ENCODE assay signal across 8 mouse cellular contexts in genomic region chr10:122895121-122895770, GRCm38 (mm10).
DNase-seq lines count a peak whose midpoint lies in the region; ATAC-seq lines count a peak whose summit lies in the region.

No protein-coding gene starts in this region.

- peak; percentile 77 for DNase-seq in adrenal gland, adult 8-10 months
- DNase-seq in embryonic facial prominence, embryonic 10.5 days (ENCODE audit: low spot score), result peak; percentile 52
- DNase-seq in limb, embryonic 10.5 days (ENCODE audit: low spot score), result no peak
- DNase-seq in midbrain, embryonic 14.5 days, result peak; percentile 58
- DNase-seq in frontal cortex, postnatal 14 days (ENCODE audit: low spot score in 2 of 2), result no peak

- H3K27me3 ChIP-seq in intestine, embryonic 15.5 days (replicated peaks), result no peaks in the 10 kb centered on the region
- no peaks in the 10 kb centered on the region for H3K27me3 ChIP-seq in intestine, embryonic 16.5 days (replicated peaks; ENCODE audit: control insufficient read depth, insufficient read depth, low read length)
- no peaks in the 10 kb centered on the region for H3K27me3 ChIP-seq in embryonic facial prominence, embryonic 10.5 days (replicated peaks; ENCODE audit: low read depth, poor library complexity, severe bottlenecking)
- H3K27me3 ChIP-seq in heart, embryonic 16.5 days (ENCODE audit: control insufficient read depth, insufficient read depth, low read length), result no peaks in the 10 kb centered on the region
- no peaks in the 10 kb centered on the region for H3K27me3 ChIP-seq in limb, embryonic 10.5 days (ENCODE audit: low read depth, poor library complexity, severe bottlenecking)
- no peaks in the 10 kb centered on the region for H3K27me3 ChIP-seq in midbrain, embryonic 14.5 days (ENCODE audit: control insufficient read depth, insufficient read depth, low read length)

- H3K4me1 ChIP-seq in intestine, embryonic 15.5 days (replicated peaks), result peaks cover 5% of the 10 kb centered on the region; the same call in 1 of the 2 replicates
- H3K4me1 ChIP-seq in intestine, embryonic 16.5 days (ENCODE audit: control insufficient read depth, insufficient read depth, low read length), result peaks cover 7% of the 10 kb centered on the region; the same call in 1 of the 2 replicates
- H3K4me1 ChIP-seq in embryonic facial prominence, embryonic 10.5 days, result peaks cover 31% of the 10 kb centered on the region
- H3K4me1 ChIP-seq in heart, embryonic 16.5 days (ENCODE audit: control insufficient read depth, insufficient read depth, low read length), result peaks cover 26% of the 10 kb centered on the region
- H3K4me1 ChIP-seq in limb, embryonic 10.5 days, result peaks cover 32% of the 10 kb centered on the region
- peaks cover 4% of the 10 kb centered on the region for H3K4me1 ChIP-seq in midbrain, embryonic 14.5 days (ENCODE audit: control insufficient read depth, insufficient read depth, low read length)

- H3K27ac ChIP-seq in intestine, embryonic 15.5 days, result no peak overlapping the region
- no peak overlapping the region for H3K27ac ChIP-seq in intestine, embryonic 16.5 days (ENCODE audit: low read length)
- H3K27ac ChIP-seq in embryonic facial prominence, embryonic 10.5 days (replicated peaks), result peak overlapping the region; percentile 63
- peak overlapping the region; percentile 88 for H3K27ac ChIP-seq in heart, embryonic 16.5 days (ENCODE audit: low read length)
- H3K27ac ChIP-seq in limb, embryonic 10.5 days, result peak overlapping the region; percentile 38
- H3K27ac ChIP-seq in midbrain, embryonic 14.5 days (replicated peaks; ENCODE audit: low read depth, low read length), result peak overlapping the region; percentile 33; the same call in 1 of the 2 replicates

- no peak overlapping the region for H3K4me3 ChIP-seq in intestine, embryonic 15.5 days (replicated peaks)
- no peak overlapping the region for H3K4me3 ChIP-seq in intestine, embryonic 16.5 days (ENCODE audit: low read length)
- no peak overlapping the region for H3K4me3 ChIP-seq in embryonic facial prominence, embryonic 10.5 days
- H3K4me3 ChIP-seq in heart, embryonic 16.5 days (ENCODE audit: low read length), result no peak overlapping the region
- H3K4me3 ChIP-seq in limb, embryonic 10.5 days, result no peak overlapping the region
- H3K4me3 ChIP-seq in midbrain, embryonic 14.5 days (replicated peaks; ENCODE audit: low read depth, low read length), result no peak overlapping the region

- no peaks in the 10 kb centered on the region for H3K36me3 ChIP-seq in intestine, embryonic 15.5 days
- no peaks in the 10 kb centered on the region for H3K36me3 ChIP-seq in intestine, embryonic 16.5 days (ENCODE audit: control insufficient read depth, insufficient read depth, low read length)
- H3K36me3 ChIP-seq in embryonic facial prominence, embryonic 10.5 days (replicated peaks), result no peaks in the 10 kb centered on the region
- H3K36me3 ChIP-seq in heart, embryonic 16.5 days (ENCODE audit: control insufficient read depth, insufficient read depth), result no peaks in the 10 kb centered on the region
- no peaks in the 10 kb centered on the region for H3K36me3 ChIP-seq in limb, embryonic 10.5 days
- no peaks in the 10 kb centered on the region for H3K36me3 ChIP-seq in midbrain, embryonic 14.5 days (ENCODE audit: control insufficient read depth, insufficient read depth, low read length)

- no peak overlapping the region for H3K9ac ChIP-seq in intestine, embryonic 15.5 days
- no peak overlapping the region for H3K9ac ChIP-seq in intestine, embryonic 16.5 days (ENCODE audit: low read depth, low read length)
- H3K9ac ChIP-seq in heart, embryonic 16.5 days (ENCODE audit: low read length), result peak overlapping the region; percentile 3; the same call in 1 of the 2 replicates
- no peak overlapping the region for H3K9ac ChIP-seq in midbrain, embryonic 14.5 days (replicated peaks; ENCODE audit: low read length)

- H3K4me2 ChIP-seq in intestine, embryonic 15.5 days (replicated peaks), result no peak overlapping the region
- no peak overlapping the region for H3K4me2 ChIP-seq in intestine, embryonic 16.5 days (ENCODE audit: low read depth, low read length)
- peak overlapping the region; percentile 17; the same call in 1 of the 2 replicates for H3K4me2 ChIP-seq in heart, embryonic 16.5 days (ENCODE audit: low read depth, low read length)
- H3K4me2 ChIP-seq in midbrain, embryonic 14.5 days (ENCODE audit: low read length), result no peak overlapping the region

- no peaks in the 10 kb centered on the region for H3K9me3 ChIP-seq in intestine, embryonic 15.5 days
- no peaks in the 10 kb centered on the region for H3K9me3 ChIP-seq in intestine, embryonic 16.5 days (ENCODE audit: control insufficient read depth, low read length)
- H3K9me3 ChIP-seq in embryonic facial prominence, embryonic 10.5 days, result no peaks in the 10 kb centered on the region
- no peaks in the 10 kb centered on the region for H3K9me3 ChIP-seq in heart, embryonic 16.5 days (replicated peaks; ENCODE audit: control insufficient read depth, low read length)
- no peaks in the 10 kb centered on the region for H3K9me3 ChIP-seq in limb, embryonic 10.5 days (replicated peaks)
- no peaks in the 10 kb centered on the region for H3K9me3 ChIP-seq in midbrain, embryonic 14.5 days (ENCODE audit: control insufficient read depth, low read length)

- 86% methylated on average over 12 of the region's 12 CpGs for WGBS in intestine, embryonic 15.5 days
- WGBS in intestine, embryonic 16.5 days, result 77% methylated on average over 12 of the region's 12 CpGs
- 74% methylated on average over 12 of the region's 12 CpGs for WGBS in embryonic facial prominence, embryonic 10.5 days
- 67% methylated on average over 12 of the region's 12 CpGs for WGBS in heart, embryonic 16.5 days
- WGBS in limb, embryonic 10.5 days, result 82% methylated on average over 12 of the region's 12 CpGs
- WGBS in midbrain, embryonic 14.5 days, result 63% methylated on average over 12 of the region's 12 CpGs

- ATAC-seq in intestine, embryonic 15.5 days, result 0 out of 2 replicates have a peak, but pooled peaks have one; percentile 4
- ATAC-seq in intestine, embryonic 16.5 days, result no peak
- peak; percentile 40; the same call in 1 of the 2 replicates for ATAC-seq in heart, embryonic 16.5 days (replicated peaks; ENCODE audit: extremely low read depth, insufficient read depth, low FRiP score)
- ATAC-seq in midbrain, embryonic 14.5 days (ENCODE audit: low FRiP score, low TSS enrichment), result no peak

Comparison
In these comparisons a context has a peak if more than half of its experiments do, and no peak if none do; other contexts are left out.
1. ATAC-seq: peak in intestine, embryonic 15.5 days (single experiment) and heart, embryonic 16.5 days (single experiment); none in intestine, embryonic 16.5 days (single experiment) and midbrain, embryonic 14.5 days (single experiment).
2. H3K27ac ChIP-seq: peak in embryonic facial prominence, embryonic 10.5 days (single experiment), heart, embryonic 16.5 days (single experiment), limb, embryonic 10.5 days (single experiment) and midbrain, embryonic 14.5 days (single experiment); none in intestine, embryonic 15.5 days (single experiment) and intestine, embryonic 16.5 days (single experiment).
3. DNase-seq: peak in adrenal gland, adult 8-10 months (single experiment), embryonic facial prominence, embryonic 10.5 days (single experiment) and midbrain, embryonic 14.5 days (single experiment); none in limb, embryonic 10.5 days (single experiment) and frontal cortex, postnatal 14 days (0 of 2).